Mouse (Mus musculus): ENCODE results near the gene Zfp428. TPM values are rescaled to one million over a fixed set of nuclear protein-coding genes. Genes with fewer than 3 reads are reported as not detected.
A peak's percentile ranks its signal among the peaks of the same experiment; 100 is the strongest.
"Not testable (repeated sequence)": the region's sequence is repeated elsewhere in the genome, so short reads cannot be mapped to it uniquely, and the experiment has no call there.

Gene Zfp428
- polyA plus RNA-seq, 1 experiment from 2014 or later: 14.2 TPM

DNA sequence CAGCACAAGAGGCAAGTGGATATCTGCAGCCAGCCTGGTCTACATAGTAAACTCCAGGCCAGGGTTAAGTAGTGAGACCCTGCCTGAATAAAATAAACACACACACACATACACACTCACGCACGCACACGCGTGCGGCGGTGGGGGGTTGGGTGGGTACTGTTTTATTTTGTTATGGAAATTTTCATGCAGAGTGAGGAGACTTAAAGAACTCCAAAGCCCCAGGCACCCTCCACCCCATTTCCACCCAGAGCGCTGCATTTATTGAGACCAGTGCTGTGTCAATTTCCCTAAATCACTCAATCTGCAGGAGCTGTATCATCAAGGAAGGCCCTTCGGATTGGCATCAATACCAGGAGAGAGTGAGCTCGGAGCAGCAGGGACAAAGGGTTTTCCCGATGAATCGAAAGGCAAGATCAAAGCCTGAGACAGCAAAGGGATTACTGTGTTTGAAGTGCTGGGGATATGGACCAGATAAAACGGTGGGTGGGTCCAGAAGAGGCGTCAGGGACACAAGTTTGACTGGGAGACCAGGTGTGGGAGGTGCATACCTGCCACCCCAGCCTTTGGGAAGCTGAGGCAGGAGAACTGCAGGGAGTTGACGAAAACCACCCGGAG is 1.2 kb upstream of the Zfp428 start:
- no peak overlapping the region for H3K27ac ChIP-seq
- ATAC-seq: no peak
- H3K27me3 ChIP-seq (replicated peaks): peaks cover 55% of the 10 kb centered on the region
- 48% methylated on average over 15 of the region's 15 CpGs for WGBS (ENCODE audit: insufficient replicate concordance)
- peaks cover 54% of the 10 kb centered on the region for H3K4me1 ChIP-seq
- H3K9me3 ChIP-seq (replicated peaks): peaks cover 6% of the 10 kb centered on the region; the same call in 1 of the 2 replicates
- no peak overlapping the region for H3K9ac ChIP-seq
- no peak overlapping the region for H3K4me2 ChIP-seq
- no peaks in the 10 kb centered on the region for H3K36me3 ChIP-seq
- H3K4me3 ChIP-seq: no peak overlapping the region

DNA sequence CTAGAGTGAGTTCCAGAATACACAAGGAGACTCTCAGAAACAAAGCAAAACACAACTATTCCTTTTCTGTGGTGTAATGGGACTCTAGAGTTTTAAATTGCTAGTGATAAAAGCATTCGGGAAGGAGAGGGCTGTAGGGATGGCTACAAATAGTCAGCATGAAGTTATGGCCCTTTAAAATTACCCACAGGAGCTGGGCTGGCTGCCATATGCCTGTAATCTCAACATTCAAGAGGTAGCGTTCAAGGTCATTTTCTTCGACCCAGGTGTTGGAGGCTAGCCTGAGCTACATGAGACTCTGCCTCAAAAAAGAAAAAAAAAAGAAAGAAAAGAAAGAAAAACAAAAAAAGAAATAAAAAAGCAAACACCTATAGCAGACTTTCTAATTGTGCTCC is 744 bp upstream of the Zfp428 start:
- ATAC-seq: no peak
- H3K4me3 ChIP-seq: peak overlapping the region; percentile 79
- H3K36me3 ChIP-seq: no peaks in the 10 kb centered on the region
- H3K9ac ChIP-seq: no peak overlapping the region
- H3K4me2 ChIP-seq: peak overlapping the region; percentile 80
- H3K27ac ChIP-seq: 0 out of 2 replicates have a peak overlapping the region, but pooled peaks have one; percentile 86
- H3K9me3 ChIP-seq (replicated peaks): 0 out of 2 replicates have a peak, but pooled peaks cover 1% of the 10 kb centered on the region
- H3K4me1 ChIP-seq: peaks cover 54% of the 10 kb centered on the region
- H3K27me3 ChIP-seq (replicated peaks): peaks cover 50% of the 10 kb centered on the region
- WGBS (ENCODE audit: insufficient replicate concordance): 43% methylated on average over 3 of the region's 3 CpGs

GRCm38 (mm10) chr7:24506476-24506837 is 349 bp upstream of the Zfp428 start:
- no peak for ATAC-seq
- Histone ChIP-seq H3K4me3 (peak overlapping the region; percentile 79), H3K9ac (peak overlapping the region; percentile 86), H3K36me3 (no peaks in the 10 kb centered on the region), H3K4me2 (peak overlapping the region; percentile 80), H3K4me1 (peaks cover 52% of the 10 kb centered on the region), H3K27me3 (replicated peaks) (peaks cover 46% of the 10 kb centered on the region), H3K27ac (peak overlapping the region; percentile 86), H3K9me3 (replicated peaks) (no peaks in the 10 kb centered on the region)
- 4% methylated on average over 12 of the region's 12 CpGs for WGBS (ENCODE audit: insufficient replicate concordance)

DNA sequence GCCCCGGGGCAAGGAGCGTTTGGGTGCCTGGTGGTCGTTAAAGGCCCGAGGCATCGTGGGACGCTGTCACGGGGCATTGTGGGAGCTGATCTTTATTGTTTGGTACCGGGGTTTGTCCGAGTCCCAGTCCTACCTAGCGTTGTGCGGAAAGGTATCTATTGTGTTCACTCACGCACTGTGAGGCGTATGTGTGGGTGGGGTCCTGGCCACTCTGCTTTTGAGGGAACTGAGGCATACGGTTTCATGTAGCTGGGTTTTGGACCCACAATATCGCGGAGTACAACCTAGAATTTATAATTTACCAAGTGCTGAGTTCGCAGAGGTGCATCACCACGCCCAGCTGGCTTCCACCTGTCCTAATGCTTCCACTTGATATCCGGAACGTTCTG is 914 bp downstream of the Zfp428 start:
- peaks cover 50% of the 10 kb centered on the region for H3K4me1 ChIP-seq
- peak; percentile 14; the same call in 1 of the 2 replicates for ATAC-seq
- under 1% methylated on average over 20 of the region's 20 CpGs for WGBS (ENCODE audit: insufficient replicate concordance)
- peak overlapping the region; percentile 86 for H3K9ac ChIP-seq
- H3K27me3 ChIP-seq (replicated peaks): peaks cover 33% of the 10 kb centered on the region
- H3K36me3 ChIP-seq: no peaks in the 10 kb centered on the region
- peak overlapping the region; percentile 86 for H3K27ac ChIP-seq
- H3K4me2 ChIP-seq: peak overlapping the region; percentile 80
- H3K9me3 ChIP-seq (replicated peaks): no peaks in the 10 kb centered on the region
- H3K4me3 ChIP-seq: peak overlapping the region; percentile 79

- Histone ChIP-seq H3K4me3 (no peak within 1 kb of the TSS), H3K4me1 (peaks cover 14% of the 10 kb centered on the region), H3K9ac (no peak within 1 kb of the TSS), H3K4me2 (no peak within 1 kb of the TSS), H3K36me3 (peaks cover 12% of the 10 kb centered on the region; the same call in 1 of the 2 replicates), H3K27ac (no peak within 1 kb of the TSS), H3K27me3 (replicated peaks) (no peaks in the 10 kb centered on the region), H3K9me3 (replicated peaks) (no peaks in the 10 kb centered on the region)
- ATAC-seq: no peak
- 75% methylated on average over 7 of the region's 7 CpGs for WGBS (ENCODE audit: insufficient replicate concordance)
Observed at GRCm38 (mm10) chr7:24512355-24512754, 5.5 kb downstream of the Zfp428 start, which contains the start of gene AC161166.1. Gene AC161166.1, minus strand, starts transcription at chr7:24512455.

GRCm38 (mm10) chr7:24516319-24516718 is 9.5 kb downstream of the Zfp428 start:
- H3K36me3 ChIP-seq: peaks cover 12% of the 10 kb centered on the region; the same call in 1 of the 2 replicates
- ATAC-seq; H3K27me3 ChIP-seq (replicated peaks); H3K9me3 ChIP-seq (replicated peaks); H3K4me2 ChIP-seq; H3K4me3 ChIP-seq; H3K9ac ChIP-seq; H3K4me1 ChIP-seq; H3K27ac ChIP-seq: not testable (repeated sequence)
- WGBS (ENCODE audit: insufficient replicate concordance): 62% methylated on average over 8 of the region's 8 CpGs

DNA sequence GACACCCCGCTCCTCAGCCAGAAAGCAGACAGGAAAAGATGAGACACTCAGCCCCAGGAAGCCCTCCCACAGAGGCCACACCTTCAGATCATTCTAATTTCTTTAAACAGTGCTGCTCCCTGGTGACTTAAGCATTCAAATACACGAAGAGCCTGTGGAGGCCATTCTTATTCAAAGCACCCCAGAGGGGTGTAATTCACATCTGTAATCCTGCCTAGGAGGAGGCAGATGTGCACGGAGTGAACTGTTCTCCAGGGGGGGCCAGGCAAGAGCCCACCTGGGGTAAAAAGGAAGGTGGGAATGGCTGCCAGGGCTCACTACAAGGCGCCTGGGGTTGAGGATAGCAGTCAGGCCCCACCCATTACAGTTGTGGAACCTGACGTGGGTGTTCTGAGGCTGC is 10.3 kb downstream of the Zfp428 start:
- Histone ChIP-seq H3K4me1 (no peaks in the 10 kb centered on the region), H3K4me2 (no peak overlapping the region), H3K27ac (no peak overlapping the region), H3K27me3 (replicated peaks) (no peaks in the 10 kb centered on the region), H3K9me3 (replicated peaks) (no peaks in the 10 kb centered on the region), H3K4me3 (no peak overlapping the region), H3K9ac (no peak overlapping the region), H3K36me3 (peaks cover 12% of the 10 kb centered on the region; the same call in 1 of the 2 replicates)
- ATAC-seq: no peak
- 60% methylated on average over 5 of the region's 5 CpGs for WGBS (ENCODE audit: insufficient replicate concordance)

DNA sequence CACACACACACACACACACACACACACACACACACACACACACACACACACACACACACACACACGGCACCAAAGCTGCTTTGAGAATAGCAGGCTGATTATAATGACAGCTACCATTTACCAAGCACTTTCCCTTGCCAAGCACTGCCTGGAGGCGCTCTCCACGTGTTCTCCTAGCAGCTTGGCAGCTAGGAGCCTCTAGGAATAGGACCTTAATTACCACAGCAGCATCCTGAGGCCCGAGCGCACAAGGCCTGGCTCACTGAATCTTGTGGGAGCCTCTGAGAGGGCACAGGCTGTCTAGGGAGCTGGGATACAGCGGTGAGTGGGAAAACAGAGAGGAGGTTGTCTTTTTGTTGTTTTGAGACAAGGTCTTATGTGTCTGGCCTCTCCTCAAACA is 10.8 kb downstream of the Zfp428 start:
- Histone ChIP-seq H3K27ac (no peak overlapping the region), H3K27me3 (replicated peaks) (0 out of 2 replicates have a peak, but pooled peaks cover under 1% of the 10 kb centered on the region), H3K9ac (no peak overlapping the region), H3K4me1 (no peaks in the 10 kb centered on the region), H3K9me3 (replicated peaks) (no peaks in the 10 kb centered on the region), H3K36me3 (peaks cover 12% of the 10 kb centered on the region; the same call in 1 of the 2 replicates), H3K4me2 (no peak overlapping the region), H3K4me3 (no peak overlapping the region)
- WGBS (ENCODE audit: insufficient replicate concordance): 71% methylated on average over 6 of the region's 6 CpGs
- ATAC-seq: no peak

DNA sequence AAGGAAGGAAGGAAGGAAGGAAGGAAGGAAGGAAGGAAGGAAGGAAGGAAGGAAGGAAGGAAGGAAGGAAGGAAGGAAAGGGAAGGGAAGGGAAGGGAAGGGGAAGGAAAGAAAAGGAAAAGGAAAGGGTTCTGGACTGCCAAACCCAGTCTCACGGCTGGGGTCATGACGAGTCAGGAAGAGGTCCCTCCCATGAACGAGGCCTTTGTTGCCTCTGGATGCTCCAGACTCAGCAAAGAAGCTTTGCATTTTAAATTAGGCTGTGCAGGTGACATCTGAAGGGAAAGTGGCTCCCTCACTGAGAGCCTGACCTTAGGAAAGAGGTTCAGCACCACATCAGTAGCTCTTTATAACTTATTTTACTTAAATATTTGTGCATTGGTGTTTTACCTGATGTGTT is 12.3 kb downstream of the Zfp428 start:
- WGBS (ENCODE audit: insufficient replicate concordance): 58% methylated on average over 3 of the region's 3 CpGs
- ATAC-seq: no peak

DNA sequence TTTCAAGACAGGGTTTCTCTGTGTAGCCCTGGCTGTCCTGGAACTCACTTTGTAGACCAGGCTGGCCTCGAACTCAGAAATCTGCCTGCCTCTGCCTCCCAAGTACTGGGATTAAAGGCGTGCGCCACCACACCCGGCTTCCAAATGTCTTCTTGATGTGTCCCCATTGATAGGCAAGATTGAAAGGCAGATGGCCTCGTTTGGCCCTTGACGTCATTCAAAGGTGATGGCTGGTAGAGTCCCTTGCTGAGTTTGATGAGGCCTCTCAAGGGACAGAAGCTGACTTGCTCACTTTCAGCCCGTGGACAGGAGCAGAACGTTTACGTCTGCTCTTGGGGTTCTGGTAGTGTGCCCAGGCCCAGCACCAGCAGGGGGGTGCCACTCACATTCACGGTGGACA is 13.2 kb downstream of the Zfp428 start:
- not testable (repeated sequence) for H3K4me3 ChIP-seq; H3K4me2 ChIP-seq; ATAC-seq; H3K4me1 ChIP-seq; H3K9me3 ChIP-seq (replicated peaks); H3K27ac ChIP-seq; H3K9ac ChIP-seq
- 72% methylated on average over 10 of the region's 10 CpGs for WGBS (ENCODE audit: insufficient replicate concordance)
- peaks cover 11% of the 10 kb centered on the region; the same call in 1 of the 2 replicates for H3K27me3 ChIP-seq (replicated peaks)
- peaks cover 11% of the 10 kb centered on the region; the same call in 1 of the 2 replicates for H3K36me3 ChIP-seq

More for the DNA sequence above, 12.3 kb downstream of the Zfp428 start:
- no peak overlapping the region for H3K9ac ChIP-seq
- no peak overlapping the region for H3K4me3 ChIP-seq
- no peak overlapping the region for H3K4me2 ChIP-seq
- H3K27ac ChIP-seq: no peak overlapping the region
- H3K9me3 ChIP-seq (replicated peaks): no peaks in the 10 kb centered on the region
- H3K36me3 ChIP-seq: peaks cover 12% of the 10 kb centered on the region; the same call in 1 of the 2 replicates
- H3K27me3 ChIP-seq (replicated peaks): peaks cover 11% of the 10 kb centered on the region; the same call in 1 of the 2 replicates
- no peaks in the 10 kb centered on the region for H3K4me1 ChIP-seq

DNA sequence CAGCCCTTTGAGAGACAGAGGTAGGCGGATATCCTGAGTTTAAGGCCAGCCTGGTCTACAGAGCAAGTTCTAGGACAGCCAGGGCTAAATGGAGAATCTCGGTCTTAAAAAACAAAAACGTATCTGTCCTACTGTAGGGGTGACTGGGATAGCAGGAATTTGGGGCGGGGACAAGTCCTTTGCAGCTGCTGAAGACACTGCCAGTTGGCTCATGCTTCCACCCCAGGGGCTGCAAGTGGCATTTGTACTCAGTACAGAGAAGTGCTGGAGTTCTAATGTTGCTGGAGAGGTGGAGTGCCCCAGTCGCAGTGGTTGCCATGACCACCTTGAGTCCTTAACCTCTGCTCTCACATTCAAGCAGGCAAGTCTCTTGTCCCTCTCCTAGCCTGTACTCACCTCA is 16.0 kb downstream of the Zfp428 start:
- no peak overlapping the region for H3K4me3 ChIP-seq
- 43% methylated on average over 5 of the region's 5 CpGs for WGBS (ENCODE audit: insufficient replicate concordance)
- H3K27ac ChIP-seq: no peak overlapping the region
- no peaks in the 10 kb centered on the region for H3K9me3 ChIP-seq (replicated peaks)
- no peak overlapping the region for H3K4me2 ChIP-seq
- ATAC-seq: no peak
- peaks cover 11% of the 10 kb centered on the region; the same call in 1 of the 2 replicates for H3K27me3 ChIP-seq (replicated peaks)
- no peak overlapping the region for H3K9ac ChIP-seq
- no peaks in the 10 kb centered on the region for H3K36me3 ChIP-seq
- H3K4me1 ChIP-seq: no peaks in the 10 kb centered on the region

GRCm38 (mm10) chr7:24523723-24524122 is 16.9 kb downstream of the Zfp428 start:
- 62% methylated on average over 6 of the region's 6 CpGs for WGBS (ENCODE audit: insufficient replicate concordance)
- Histone ChIP-seq H3K36me3 (no peaks in the 10 kb centered on the region), H3K4me3 (no peak overlapping the region), H3K4me1 (0 out of 2 replicates have a peak, but pooled peaks cover under 1% of the 10 kb centered on the region), H3K9me3 (replicated peaks) (no peaks in the 10 kb centered on the region), H3K4me2 (no peak overlapping the region), H3K27me3 (replicated peaks) (peaks cover 11% of the 10 kb centered on the region; the same call in 1 of the 2 replicates), H3K27ac (no peak overlapping the region), H3K9ac (no peak overlapping the region)
- ATAC-seq: no peak
